Mouse (Mus musculus) liver, embryonic 14.5 days (tissue): ENCODE results near the gene Qdpr. TPM values are rescaled to one million over a fixed set of nuclear protein-coding genes. Genes with fewer than 3 reads are reported as not detected.
A peak's percentile ranks its signal among the peaks of the same experiment; 100 is the strongest.

Source experiments
- ATAC-seq: fragments of 200-750 bp; cut with Nextera tagmentation; 2 replicates; pipeline ENCODE4 v1.8.0; 2017; ENCODE audit warnings: moderate number of reproducible peaks, mild to moderate bottlenecking, moderate library complexity; ENCODE audit not compliant: insufficient read depth
- DNase-seq, 3 experiments: peaks; one replicate each; pipeline ENCODE4 v3.0.0-alpha.2; 2012 to 2013; ENCODE audit warnings: low read depth in 3 of 3, low spot score in 3 of 3
- H3K27ac ChIP-seq: fragments of 300-500 bp; sonication (generic); 2 replicates; pipeline ENCODE4 v1.5.1; 2014; ENCODE audit warnings: moderate library complexity, mild to moderate bottlenecking, control low read depth, inconsistent platforms
- H3K27me3 ChIP-seq: fragments of 300-500 bp; sonication (generic); 2 replicates; pipeline ENCODE4 v1.6.1; 2014; ENCODE audit warnings: mild to moderate bottlenecking, low read length, moderate library complexity; ENCODE audit not compliant: control insufficient read depth, insufficient read depth
- H3K36me3 ChIP-seq: fragments of 300-500 bp; sonication (generic); replicated peaks from 2 replicates; pipeline ENCODE4 v1.6.1; 2014; ENCODE audit warnings: low read depth; ENCODE audit not compliant: control insufficient read depth, insufficient read depth
- H3K4me1 ChIP-seq, 2 experiments: fragments of 200-500 bp in 1 of 2; fragments of 300-500 bp in 1 of 2; sonication (generic) in 1 of 2; replicated peaks; 2 replicates each; pipeline ENCODE4 v1.6.1; 2012 to 2014; ENCODE audit warnings: antibody characterized with exemption in 1 of 2, inconsistent platforms in 1 of 2, low read length in 1 of 2; ENCODE audit not compliant: control insufficient read depth in 2 of 2, insufficient read depth in 2 of 2
- H3K4me2 ChIP-seq: fragments of 300-500 bp; sonication (generic); 2 replicates; pipeline ENCODE4 v1.6.1; 2014; ENCODE audit warnings: low read depth, mild to moderate bottlenecking, control low read depth, moderate library complexity
- H3K4me3 ChIP-seq, 2 experiments: fragments of 200-500 bp in 1 of 2; fragments of 300-500 bp in 1 of 2; sonication (generic) in 1 of 2; 2 replicates each; pipeline ENCODE4 v1.5.1; 2012 to 2014; ENCODE audit warnings: low read depth in 2 of 2, low read length in 2 of 2, mild to moderate bottlenecking in 2 of 2, control low read depth in 1 of 2, inconsistent platforms in 1 of 2, moderate library complexity in 1 of 2; ENCODE audit not compliant: insufficient read depth in 1 of 2
- H3K9ac ChIP-seq: fragments of 300-500 bp; sonication (generic); replicated peaks from 2 replicates; pipeline ENCODE4 v1.6.1; 2014; ENCODE audit warnings: mild to moderate bottlenecking, control low read depth, moderate library complexity
- H3K9me3 ChIP-seq: fragments of 300-500 bp; sonication (generic); 2 replicates; pipeline ENCODE4 v1.6.1; 2016; ENCODE audit warnings: low read length, mixed read lengths; ENCODE audit not compliant: control insufficient read depth
- CTCF ChIP-seq: IDR thresholded peaks from 2 replicates; pipeline ENCODE4 v1.5.1; 2016; ENCODE audit warnings: antibody characterized with exemption, low read depth, control low read depth
- EP300 ChIP-seq: IDR thresholded peaks from 2 replicates; pipeline ENCODE4 v1.6.1; 2016; ENCODE audit warnings: antibody characterized with exemption, low read depth
- WGBS: fragments of 180-500 bp; shearing (Covaris S2); extraction: QIAGEN DNeasy Blood & Tissue Kit; methylation state at CpG from one replicate; pipeline ENCODE4 v1.1.7; 2014; ENCODE audit not compliant: insufficient replicate concordance; 5-methylcytosine and 5-hydroxymethylcytosine counted together
- polyA plus RNA-seq, 2 experiments: library from polyadenylated mRNA; depleted of rRNA in 1 of 2; stranded (reverse) in 1 of 2; unstranded in 1 of 2; fragments of >200 nt; fragmentation: Nextera tagmentation in 1 of 2; extraction: Ambion mirVana in 1 of 2; gene quantifications; 2 replicates each; pipeline versions ENCODE4 v1.2.1 to v1.2.3; 2012 to 2014

Qdpr gene
- polyA plus RNA-seq, 2 experiments: 32.6 to 61.1 TPM

DNA sequence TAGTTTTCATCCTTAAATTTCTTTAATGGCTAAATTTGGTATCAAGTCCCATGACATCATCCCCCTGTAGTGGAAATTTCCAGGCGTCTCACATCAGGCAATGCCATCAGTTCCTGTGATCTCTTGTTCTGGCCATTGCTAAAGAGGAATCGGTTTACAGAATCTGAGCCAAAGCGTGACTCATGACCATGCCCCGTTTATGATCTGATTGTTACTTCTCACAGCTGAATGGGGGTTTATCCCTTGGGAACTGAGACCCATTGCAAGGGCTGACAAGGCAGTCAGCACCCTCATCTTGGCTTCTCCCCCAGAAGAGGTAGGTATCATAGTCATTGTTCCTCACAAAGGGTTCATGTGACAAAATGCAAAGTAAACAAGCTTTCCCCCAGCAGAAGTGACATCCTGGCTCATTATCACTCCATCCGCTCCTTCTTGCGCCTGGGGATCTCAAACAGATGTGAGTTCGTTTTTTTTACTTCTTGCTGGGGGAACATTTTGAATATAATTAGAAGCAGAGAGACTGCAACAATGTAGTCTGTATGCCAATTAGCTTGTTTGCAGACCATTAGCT is 22.9 kb upstream of the Qdpr start:
- DNase-seq: no peak
- WGBS: 29% methylated on average over 7 of the region's 7 CpGs

DNA sequence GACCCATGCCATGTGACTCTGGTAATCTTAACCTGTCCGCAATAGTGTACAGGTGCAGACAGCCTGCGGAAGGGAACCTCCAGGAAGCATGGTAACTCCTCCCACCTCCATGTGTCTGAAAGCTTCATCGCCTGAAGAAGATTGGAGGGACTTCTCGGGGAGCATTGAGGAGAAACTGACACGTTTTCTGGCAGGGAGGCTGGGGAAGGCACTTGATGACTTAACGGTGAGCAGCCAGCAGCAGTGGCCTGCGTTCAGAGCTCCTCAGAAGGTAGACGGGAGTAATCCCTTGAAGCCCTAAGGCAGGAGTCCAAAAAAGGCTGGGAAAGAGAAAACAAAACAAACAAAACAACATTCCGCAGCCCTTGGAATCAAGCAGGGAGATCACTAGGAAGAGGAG is 4.4 kb upstream of the Qdpr start:
- TF ChIP-seq CTCF (no peak), EP300 (no peak)
- Histone ChIP-seq H3K4me1 (peaks cover 3 to 5% of the 10 kb centered on the region in 2 experiments), H3K9ac (no peak overlapping the region), H3K36me3 (no peaks in the 10 kb centered on the region), H3K4me2 (no peak overlapping the region), H3K9me3 (no peaks in the 10 kb centered on the region), H3K27ac (no peak overlapping the region), H3K4me3 (no peak overlapping the region), H3K27me3 (no peaks in the 10 kb centered on the region)
- no peak for DNase-seq
- 33% methylated on average over 9 of the region's 9 CpGs for WGBS
- ATAC-seq: no peak

More for the DNA sequence above, 22.9 kb upstream of the Qdpr start:
- H3K36me3 ChIP-seq: no peaks in the 10 kb centered on the region
- H3K27me3 ChIP-seq: no peaks in the 10 kb centered on the region
- no peak overlapping the region for H3K9ac ChIP-seq
- no peak overlapping the region for H3K4me3 ChIP-seq
- H3K4me2 ChIP-seq: no peak overlapping the region
- no peak overlapping the region for H3K27ac ChIP-seq
- TF ChIP-seq EP300 (no peak), CTCF (no peak)
- no peaks in the 10 kb centered on the region for H3K4me1 ChIP-seq
- no peak for ATAC-seq
- H3K9me3 ChIP-seq: no peaks in the 10 kb centered on the region

GRCm38 (mm10) chr5:45453451-45453850 is 3.4 kb upstream of the Qdpr start, which contains the start of gene Clrn2:
Clrn2 (plus strand) TSS chr5:45453751.
- DNase-seq: no peak

GRCm38 (mm10) chr5:45449206-45449605 is 830 bp downstream of the Qdpr start:
- H3K9ac ChIP-seq: peak overlapping the region; percentile 72
- no peak for TF ChIP-seq EP300
- TF ChIP-seq CTCF: no peak
- peaks cover 5 to 12% of the 10 kb centered on the region in 2 experiments for H3K4me1 ChIP-seq
- H3K36me3 ChIP-seq: no peaks in the 10 kb centered on the region
- DNase-seq (no peak), ATAC-seq (no peak)
- 2% methylated on average over 8 of the region's 8 CpGs for WGBS
- H3K27me3 ChIP-seq: no peaks in the 10 kb centered on the region
- no peak overlapping the region for H3K27ac ChIP-seq
- no peaks in the 10 kb centered on the region for H3K9me3 ChIP-seq
- H3K4me3 ChIP-seq: peak overlapping the region; percentile 65
- H3K4me2 ChIP-seq: peak overlapping the region; percentile 97

More at GRCm38 (mm10) chr5:45453451-45453850, 3.4 kb upstream of the Qdpr start, which contains the start of gene Clrn2:
- H3K27ac ChIP-seq: no peak within 1 kb of the TSS
- H3K4me2 ChIP-seq: no peak within 1 kb of the TSS
- no peak within 1 kb of the TSS for H3K9ac ChIP-seq
- 67% methylated on average over 6 of the region's 6 CpGs for WGBS
- H3K27me3 ChIP-seq: no peaks in the 10 kb centered on the region
- ATAC-seq: no peak
- H3K4me3 ChIP-seq: no peak within 1 kb of the TSS
- H3K36me3 ChIP-seq: no peaks in the 10 kb centered on the region
- TF ChIP-seq CTCF (no peak), EP300 (no peak)
- H3K9me3 ChIP-seq: no peaks in the 10 kb centered on the region
- peaks cover 5 to 12% of the 10 kb centered on the region in 2 experiments for H3K4me1 ChIP-seq

GRCm38 (mm10) chr5:45448676-45449075 is 1.4 kb downstream of the Qdpr start:
- Histone ChIP-seq H3K27me3 (no peaks in the 10 kb centered on the region), H3K9me3 (no peaks in the 10 kb centered on the region), H3K36me3 (no peaks in the 10 kb centered on the region), H3K4me2 (peak overlapping the region; percentile 97), H3K27ac (no peak overlapping the region), H3K4me1 (peaks cover 5 to 12% of the 10 kb centered on the region in 2 experiments), H3K9ac (no peak overlapping the region), H3K4me3 (no peak overlapping the region)
- 57% methylated on average over 5 of the region's 5 CpGs for WGBS
- ATAC-seq (no peak), DNase-seq (no peak)
- TF ChIP-seq EP300 (no peak), CTCF (no peak)
